Mouse (Mus musculus) thymus, adult 2 months (tissue): ENCODE measurements around the gene Zyg11b.

Source experiments
- CTCF ChIP-seq: fragments of 200-500 bp; IDR thresholded peaks from 2 replicates; pipeline ENCODE4 v1.5.1; 2012; ENCODE audit warnings: mild to moderate bottlenecking, control low read depth, low read length, moderate library complexity, borderline replicate concordance; ENCODE audit not compliant: control insufficient read depth, poor library complexity, insufficient read depth; ENCODE audit errors: extremely low read depth
- POLR2A ChIP-seq: fragments of 200-500 bp; IDR thresholded peaks from 2 replicates; pipeline ENCODE4 v1.6.1; 2012; ENCODE audit warnings: mild to moderate bottlenecking, low read length, control low read depth, moderate library complexity; ENCODE audit not compliant: control insufficient read depth, poor library complexity, insufficient read depth; ENCODE audit errors: extremely low read depth

GRCm38 (mm10) chr4:108225341-108225872 lies 75.5 kb downstream of the Zyg11b start:
- no peak for TF ChIP-seq CTCF
- no peak for TF ChIP-seq POLR2A
